Mouse (Mus musculus) G1E (cell line): Measurements from ENCODE around the gene Gtpbp1.

Source experiments
- CTCF ChIP-seq: IDR thresholded peaks from 2 replicates; pipeline ENCODE4 v1.5.1; 2012; ENCODE audit warnings: low read depth, low read length, inconsistent platforms, mixed read lengths
- GATA1 ChIP-seq: IDR thresholded peaks from 2 replicates; pipeline ENCODE4 v1.6.1; 2012; ENCODE audit warnings: borderline replicate concordance, low read length, inconsistent platforms, mixed read lengths

- no peak for TF ChIP-seq CTCF
- TF ChIP-seq GATA1 = no peak
These were observed 5.9 kb downstream of the Gtpbp1 start for GRCm38 (mm10) chr15:79696508-79696907.
